Mouse (Mus musculus): Measurements from ENCODE around the gene Slc48a1. TPM values are rescaled to one million over a fixed set of nuclear protein-coding genes. Genes with fewer than 3 reads are reported as not detected.
A peak's percentile ranks its signal among the peaks of the same experiment; 100 is the strongest.

Gene Slc48a1
- total and polyA plus RNA-seq, 3 experiments, result 116 to 299 TPM; not detected in 1

GRCm38 (mm10) chr15:97825071-97825940 lies 47.0 kb downstream of the Slc48a1 start (continued):
- TF ChIP-seq ZKSCAN1 (IDR thresholded peaks at IDR 0.05; ENCODE audit: low read depth, low read length) (no peak), MEF2A (IDR thresholded peaks at IDR 0.05; ENCODE audit: extremely low read depth, insufficient replicate concordance, low read depth, low read length, poor library complexity, severe bottlenecking) (peak; percentile 98), E2F4 (IDR thresholded peaks at IDR 0.05; ENCODE audit: borderline replicate concordance, low read depth, low read length) (peak; percentile 61; the same call in 1 of the 2 replicates), NELFE (IDR thresholded peaks at IDR 0.05; ENCODE audit: low read depth, low read length) (no peak), MYB (IDR thresholded peaks at IDR 0.05; ENCODE audit: low read depth, low read length) (peak; percentile 82), SIN3A (IDR thresholded peaks at IDR 0.05; ENCODE audit: low read length) (peak; percentile 94), TAL1 (IDR thresholded peaks at IDR 0.05; ENCODE audit: low read length) (0 out of 2 replicates have a peak, but pooled peaks have one; percentile 4), KAT2A (conservative IDR thresholded peaks at IDR 0.05; ENCODE audit: low read depth, low read length) (no peak), CTCF (IDR thresholded peaks at IDR 0.05 in 2 of 3, conservative IDR thresholded peaks at IDR 0.05 in 1 of 3; ENCODE audit: control insufficient read depth in 1 of 3, insufficient read depth in 1 of 3, low read depth in 2 of 3, low read length in 3 of 3, poor library complexity in 1 of 3, severe bottlenecking in 1 of 3) (peak in 2 of 3 experiments; percentile 67 to 77; a peak in 4 of 6 replicates), ELF1 (IDR thresholded peaks at IDR 0.05; ENCODE audit: low read depth, low read length) (peak; percentile 37; the same call in 1 of the 2 replicates), ZMIZ1 (IDR thresholded peaks at IDR 0.05; ENCODE audit: low read depth, low read length) (peak; percentile 30; the same call in 1 of the 2 replicates), POLR2A (IDR thresholded peaks at IDR 0.05; ENCODE audit: control insufficient read depth in 1 of 2, insufficient read depth in 1 of 2, low read depth in 1 of 2, low read length in 2 of 2, poor library complexity in 1 of 2) (peak; percentile 34 to 42; a peak in 3 of 4 replicates), TCF12 (IDR thresholded peaks at IDR 0.05; ENCODE audit: low read depth, low read length) (peak; percentile 50), MXI1 (IDR thresholded peaks at IDR 0.05; ENCODE audit: low read depth, low read length) (peak; percentile 76)

- H3K4me3 ChIP-seq (ENCODE audit: control insufficient read depth in 1 of 2, insufficient read depth in 1 of 2, low read depth in 2 of 2, low read length in 2 of 2), result peak overlapping the region; percentile 15 to 38; a peak in 3 of 4 replicates
Observed at GRCm38 (mm10) chr15:97825941-97826587, 47.7 kb downstream of the Slc48a1 start.

More at GRCm38 (mm10) chr15:97825941-97826587, 47.7 kb downstream of the Slc48a1 start:
- peak overlapping the region; percentile 50 for H3K9ac ChIP-seq (ENCODE audit: control insufficient read depth, low read depth, low read length, poor library complexity, severe bottlenecking)
- H3K79me2 ChIP-seq (ENCODE audit: control insufficient read depth, insufficient read depth, low read length, poor library complexity), result peaks cover 93% of the 10 kb centered on the region
- peaks cover 57 to 82% of the 10 kb centered on the region in 2 experiments for H3K4me1 ChIP-seq (ENCODE audit: control insufficient read depth in 1 of 2, insufficient read depth in 2 of 2, low read length in 2 of 2)
- peaks cover 56 to 83% of the 10 kb centered on the region in 2 experiments for H3K36me3 ChIP-seq (ENCODE audit: control insufficient read depth in 1 of 2, insufficient read depth in 2 of 2, low read length in 2 of 2)
- H3K27ac ChIP-seq (ENCODE audit: control insufficient read depth, low read depth, low read length), result peak overlapping the region; percentile 82
- DNase-seq (ENCODE audit: low read depth, low spot score), result peak; percentile 60
- TF ChIP-seq MAZ (IDR thresholded peaks at IDR 0.05; ENCODE audit: low read depth, low read length) (peak; percentile 68), RCOR1 (IDR thresholded peaks at IDR 0.05; ENCODE audit: low read depth, low read length) (peak; percentile 58; the same call in 1 of the 2 replicates), UBTF (IDR thresholded peaks at IDR 0.05; ENCODE audit: borderline replicate concordance, insufficient read depth, low read depth, low read length) (no peak), E2F4 (IDR thresholded peaks at IDR 0.05; ENCODE audit: borderline replicate concordance, low read depth, low read length) (no peak), GATA1 (IDR thresholded peaks at IDR 0.05; ENCODE audit: low read depth, low read length) (peak; percentile 66), ETS1 (IDR thresholded peaks at IDR 0.05; ENCODE audit: low read depth, low read length) (peak; percentile 59; the same call in 1 of the 2 replicates), TCF12 (IDR thresholded peaks at IDR 0.05; ENCODE audit: low read depth, low read length) (peak; percentile 82), USF1 (IDR thresholded peaks at IDR 0.05; ENCODE audit: low read depth, low read length) (no peak), JUND (IDR thresholded peaks at IDR 0.05; ENCODE audit: low read depth, low read length) (no peak), GABPA (IDR thresholded peaks at IDR 0.05; ENCODE audit: low read depth, low read length) (0 out of 2 replicates have a peak, but pooled peaks have one; percentile 38), TAL1 (IDR thresholded peaks at IDR 0.05; ENCODE audit: low read length) (peak; percentile 85), USF2 (IDR thresholded peaks at IDR 0.05; ENCODE audit: borderline replicate concordance in 1 of 2, insufficient read depth in 1 of 2, low read depth in 1 of 2, low read length in 2 of 2) (no peak), EP300 (IDR thresholded peaks at IDR 0.05; ENCODE audit: low read depth in 1 of 2, low read length in 2 of 2) (peak; percentile 72 to 77), MYC (IDR thresholded peaks at IDR 0.05; ENCODE audit: low read depth, low read length) (no peak), ZC3H11A (IDR thresholded peaks at IDR 0.05; ENCODE audit: low read depth, low read length) (peak; percentile 10; the same call in 1 of the 2 replicates), BHLHE40 (IDR thresholded peaks at IDR 0.05; ENCODE audit: borderline replicate concordance, low read depth, low read length) (no peak), SIN3A (IDR thresholded peaks at IDR 0.05; ENCODE audit: low read length) (peak; percentile 69), MXI1 (IDR thresholded peaks at IDR 0.05; ENCODE audit: low read depth, low read length) (0 out of 2 replicates have a peak, but pooled peaks have one; percentile 8), MYB (IDR thresholded peaks at IDR 0.05; ENCODE audit: low read depth, low read length) (peak; percentile 27; the same call in 1 of the 2 replicates)
- no peaks in the 10 kb centered on the region for H3K27me3 ChIP-seq (ENCODE audit: control insufficient read depth in 1 of 2, insufficient read depth in 2 of 2, low read length in 2 of 2)
- H3K9me3 ChIP-seq (replicated peaks; ENCODE audit: insufficient read depth, low read length), result no peaks in the 10 kb centered on the region

All from MEL (cell line).